Mouse (Mus musculus): ENCODE results near the gene Lrig1. TPM values are rescaled to one million over a fixed set of nuclear protein-coding genes. Genes with fewer than 3 reads are reported as not detected.
"Not testable (repeated sequence)": the region's sequence is repeated elsewhere in the genome, so short reads cannot be mapped to it uniquely, and the experiment has no call there.

The Lrig1 gene
- polyA plus RNA-seq, 1 experiment: 0.32 TPM

DNA sequence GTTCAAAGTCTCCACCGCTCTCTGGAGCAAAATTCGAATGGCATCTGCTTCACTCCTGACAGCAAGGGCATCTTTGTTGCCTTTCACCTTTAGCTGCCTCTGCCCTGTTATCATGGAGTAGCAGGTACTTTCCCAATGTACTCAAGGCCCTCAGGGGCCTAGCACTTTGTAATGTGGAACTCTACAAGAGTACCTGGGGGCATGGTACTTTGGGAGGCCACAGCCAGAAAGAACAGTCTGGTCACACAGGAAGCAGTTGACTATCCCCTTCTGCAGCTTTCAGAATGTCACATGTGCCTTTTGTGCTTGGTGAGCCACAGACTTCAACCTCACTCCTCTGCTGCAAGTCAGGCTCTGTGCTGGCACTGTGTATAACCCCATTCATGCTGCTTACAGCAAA is 134.2 kb downstream of the Lrig1 start:
- Histone ChIP-seq H3K4me3 (ENCODE audit: insufficient read depth, low read length) (no peak overlapping the region), H3K4me1 (ENCODE audit: control insufficient read depth, insufficient read depth, low read length) (0 out of 2 replicates have a peak, but pooled peaks cover 4% of the 10 kb centered on the region), H3K27ac (ENCODE audit: insufficient read depth, low read depth, low read length) (no peak overlapping the region)
- TF ChIP-seq CTCF (IDR thresholded peaks at IDR 0.05; ENCODE audit: low read depth, low read length) (no peak), POLR2A (IDR thresholded peaks at IDR 0.05; ENCODE audit: borderline replicate concordance, low read depth, low read length) (no peak)

DNA sequence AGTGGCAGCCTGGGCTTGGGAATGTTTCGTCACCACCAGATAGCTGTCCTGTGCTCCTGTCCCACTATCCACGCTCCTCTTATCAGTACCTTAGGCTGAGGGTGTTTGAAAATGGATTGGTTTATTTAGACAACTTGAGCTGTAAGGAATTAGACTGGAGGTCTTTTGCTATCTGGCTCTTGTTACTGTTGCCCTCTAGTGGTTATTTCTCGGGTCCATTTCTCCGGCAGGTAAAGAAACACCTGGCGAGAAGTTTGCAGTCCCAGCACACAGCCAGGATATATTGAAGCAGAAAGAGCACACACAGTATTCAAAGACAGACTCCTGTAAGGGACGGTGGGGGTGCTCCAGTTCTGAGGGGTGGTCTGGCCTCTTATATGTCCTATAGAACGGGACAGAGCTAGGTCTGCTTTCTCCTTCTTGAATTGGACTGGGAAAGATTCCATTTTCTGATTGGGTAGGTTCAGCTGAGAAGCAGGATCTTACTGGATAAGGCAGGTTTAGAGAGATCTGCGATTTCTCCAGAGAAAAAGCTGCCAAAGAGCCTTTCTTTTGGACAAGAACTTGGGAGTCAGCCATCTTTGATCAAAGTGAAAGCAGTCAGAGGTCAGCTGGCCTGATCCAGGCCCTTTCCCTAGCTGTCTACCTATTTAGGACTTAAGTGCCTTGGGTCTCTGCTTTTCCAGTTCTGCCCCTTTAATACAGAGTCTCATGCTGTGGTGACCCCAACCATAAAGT is 136.6 kb downstream of the Lrig1 start:
- H3K4me3 ChIP-seq (ENCODE audit: insufficient read depth, low read length): no peak overlapping the region
- no peak for TF ChIP-seq POLR2A (IDR thresholded peaks at IDR 0.05; ENCODE audit: borderline replicate concordance, low read depth, low read length)
- TF ChIP-seq CTCF (IDR thresholded peaks at IDR 0.05; ENCODE audit: low read depth, low read length): peak; percentile 31; the same call in 1 of the 2 replicates
- H3K4me1 ChIP-seq (ENCODE audit: control insufficient read depth, insufficient read depth, low read length): 0 out of 2 replicates have a peak, but pooled peaks cover 4% of the 10 kb centered on the region
- no peak overlapping the region for H3K27ac ChIP-seq (ENCODE audit: insufficient read depth, low read depth, low read length)

DNA sequence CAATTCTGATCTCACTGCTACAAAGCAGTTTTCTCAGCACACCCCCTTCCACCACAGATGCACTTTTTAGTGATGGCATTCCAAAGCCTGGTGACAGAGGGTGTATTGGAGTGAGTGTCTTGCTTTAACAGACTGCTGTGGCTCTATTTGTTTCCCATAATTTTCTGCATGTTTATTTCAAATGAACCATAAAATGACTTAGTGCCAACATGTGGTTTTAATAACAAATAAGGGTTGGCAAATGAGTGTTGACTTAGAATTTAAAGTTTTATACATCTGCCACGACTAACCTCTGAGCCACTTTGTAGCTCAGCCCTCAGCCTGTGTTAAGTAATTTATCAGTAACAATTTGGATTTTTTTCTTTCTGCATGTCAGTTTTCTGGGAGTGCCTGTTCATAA is 138.6 kb downstream of the Lrig1 start:
- Histone ChIP-seq H3K27ac (ENCODE audit: insufficient read depth, low read depth, low read length) (no peak overlapping the region), H3K4me1 (ENCODE audit: control insufficient read depth, insufficient read depth, low read length) (0 out of 2 replicates have a peak, but pooled peaks cover 4% of the 10 kb centered on the region), H3K4me3 (ENCODE audit: insufficient read depth, low read length) (no peak overlapping the region)
- TF ChIP-seq CTCF (IDR thresholded peaks at IDR 0.05; ENCODE audit: low read depth, low read length) (no peak), POLR2A (IDR thresholded peaks at IDR 0.05; ENCODE audit: borderline replicate concordance, low read depth, low read length) (no peak)

DNA sequence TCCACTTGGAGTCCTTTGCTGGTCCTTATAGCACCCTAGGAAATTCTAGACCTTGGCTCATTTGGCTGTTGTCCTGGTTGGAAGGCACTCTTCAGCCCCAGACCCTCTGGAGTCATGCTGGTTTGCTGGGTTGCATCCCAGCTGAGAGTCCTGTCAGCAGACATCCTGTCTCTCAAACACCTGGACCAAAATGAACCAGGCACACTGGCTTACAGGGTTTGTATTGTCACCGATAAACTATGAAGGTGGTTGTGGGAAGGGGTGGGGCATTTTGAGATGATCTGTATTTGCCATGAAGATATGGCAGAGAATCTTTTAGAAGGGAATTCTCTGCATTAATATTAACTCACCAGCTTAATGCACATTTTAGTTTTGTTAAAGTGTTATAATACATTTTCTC is 139.1 kb downstream of the Lrig1 start:
- no peak for TF ChIP-seq CTCF (IDR thresholded peaks at IDR 0.05; ENCODE audit: low read depth, low read length)
- TF ChIP-seq POLR2A (IDR thresholded peaks at IDR 0.05; ENCODE audit: borderline replicate concordance, low read depth, low read length): no peak
- no peak overlapping the region for H3K27ac ChIP-seq (ENCODE audit: insufficient read depth, low read depth, low read length)
- H3K4me1 ChIP-seq (ENCODE audit: control insufficient read depth, insufficient read depth, low read length): 0 out of 2 replicates have a peak, but pooled peaks cover 4% of the 10 kb centered on the region
- H3K4me3 ChIP-seq (ENCODE audit: insufficient read depth, low read length): no peak overlapping the region

DNA sequence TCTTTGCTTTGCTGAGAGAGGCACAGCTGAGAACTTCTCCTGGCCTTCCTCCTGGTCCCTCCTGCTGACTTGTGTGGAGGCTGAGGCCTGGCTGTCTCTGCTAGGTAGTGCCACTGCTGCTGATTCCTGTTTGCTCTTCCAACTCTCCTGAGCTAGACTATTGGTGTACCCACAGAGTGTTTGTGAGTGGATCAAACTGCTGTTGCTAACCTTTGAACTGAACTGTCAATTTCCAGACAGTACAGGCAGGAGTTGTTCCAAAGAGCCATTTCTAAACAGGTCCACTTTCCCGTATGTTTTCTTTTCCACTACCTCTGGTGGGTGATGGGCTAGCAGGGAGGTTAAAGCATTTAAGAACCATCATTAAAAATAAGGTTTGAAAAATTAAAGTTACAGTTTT is 141.4 kb downstream of the Lrig1 start:
- H3K4me1 ChIP-seq (ENCODE audit: control insufficient read depth, insufficient read depth, low read length); H3K4me3 ChIP-seq (ENCODE audit: insufficient read depth, low read length); H3K27ac ChIP-seq (ENCODE audit: insufficient read depth, low read depth, low read length): not testable (repeated sequence)

Other genes with a start within 250 kb of the Lrig1 start
- gene Slc25a26, start 199.8 kb downstream of the Lrig1 start, polyA plus RNA-seq (2012; ENCODE audit: insufficient read depth, insufficient read length, missing spikeins): 6.1 and 11.3 TPM in 2 replicates

Measured in bone marrow macrophage, adult 2 months (primary cell).